Mouse (Mus musculus): ENCODE data around the gene Vsig4.

- TF ChIP-seq CTCF (conservative IDR thresholded peaks at IDR 0.05 in 1 of 2, IDR thresholded peaks at IDR 0.05 in 1 of 2; ENCODE audit: low read depth in 2 of 2, low read length in 2 of 2) = no peak
- TF ChIP-seq CHD1 (IDR thresholded peaks at IDR 0.05; ENCODE audit: low read depth, low read length) = no peak
- TF ChIP-seq GABPA (IDR thresholded peaks at IDR 0.05; ENCODE audit: insufficient replicate concordance, low read depth, low read length) = no peak
- no peak for TF ChIP-seq POLR2AphosphoS2 (IDR thresholded peaks at IDR 0.05; ENCODE audit: low read depth, low read length)
- no peak for TF ChIP-seq MXI1 (IDR thresholded peaks at IDR 0.05; ENCODE audit: low read depth, low read length)
- TF ChIP-seq EP300 (IDR thresholded peaks at IDR 0.05; ENCODE audit: low read length) = no peak
- no peak for TF ChIP-seq MAX (IDR thresholded peaks at IDR 0.05; ENCODE audit: low read length)
- TF ChIP-seq SMC3 (IDR thresholded peaks at IDR 0.05; ENCODE audit: low read depth, low read length) = no peak
- no peak for TF ChIP-seq ZKSCAN1 (IDR thresholded peaks at IDR 0.05; ENCODE audit: borderline replicate concordance, low read depth, low read length)
- TF ChIP-seq MYC (IDR thresholded peaks at IDR 0.05; ENCODE audit: low read depth, low read length) = no peak
- no peak for TF ChIP-seq ZNF384 (IDR thresholded peaks at IDR 0.05; ENCODE audit: low read depth, low read length)
- TF ChIP-seq BHLHE40 (IDR thresholded peaks at IDR 0.05; ENCODE audit: low read depth, low read length) = no peak
These were observed 53.6 kb downstream of the Vsig4 start for GRCm38 (mm10) chrX:96239644-96240043.
